Mouse (Mus musculus): Measurements from ENCODE around the gene Lrrc3c.

The Lrrc3c gene

DNA sequence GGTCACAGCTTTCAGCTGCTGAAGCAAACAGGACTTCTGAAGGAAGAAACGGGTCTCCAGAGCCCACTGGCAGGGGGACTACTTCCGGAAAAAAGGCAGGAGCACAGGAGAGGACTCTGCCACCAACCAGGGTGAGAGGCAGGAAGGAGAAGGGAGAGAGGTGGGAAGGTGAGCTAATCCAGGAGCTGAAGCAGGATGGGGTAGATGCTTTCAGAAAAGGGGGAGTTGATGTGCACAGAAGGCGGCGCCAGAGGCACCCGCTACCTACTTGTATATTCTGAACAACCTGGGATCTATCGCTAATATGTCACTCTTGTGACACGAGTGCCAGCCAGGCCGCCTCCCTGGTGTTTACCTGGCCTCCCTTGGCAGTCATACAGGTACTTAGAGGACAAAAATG is at the start of gene Lrrc3c:
Lrrc3c (plus strand) TSS at position 301 of the 400 bp plus-strand sequence.
- no peak for DNase-seq (ENCODE audit: low spot score in 2 of 2)

DNA sequence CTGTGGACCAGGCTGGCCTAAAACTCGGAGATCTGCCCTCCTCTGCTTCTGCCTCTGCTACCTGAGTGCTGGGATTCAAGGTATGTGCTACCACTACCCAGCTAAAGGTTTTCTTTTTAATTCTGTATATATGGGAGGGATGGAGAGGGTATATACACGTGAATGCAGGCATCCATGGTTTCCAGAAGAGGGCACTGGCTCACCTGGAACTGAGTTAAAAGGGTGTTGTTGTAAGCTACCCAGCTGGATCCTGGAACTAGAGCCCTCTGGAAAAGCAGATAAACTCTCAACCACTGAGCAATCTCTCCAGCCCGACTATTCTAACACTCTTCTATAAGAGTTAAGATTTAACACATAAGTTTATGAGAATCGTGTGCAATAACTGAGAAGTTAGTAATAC is 48.7 kb upstream of the Lrrc3c start:
- no peak for DNase-seq (ENCODE audit: low spot score in 2 of 2)

DNA sequence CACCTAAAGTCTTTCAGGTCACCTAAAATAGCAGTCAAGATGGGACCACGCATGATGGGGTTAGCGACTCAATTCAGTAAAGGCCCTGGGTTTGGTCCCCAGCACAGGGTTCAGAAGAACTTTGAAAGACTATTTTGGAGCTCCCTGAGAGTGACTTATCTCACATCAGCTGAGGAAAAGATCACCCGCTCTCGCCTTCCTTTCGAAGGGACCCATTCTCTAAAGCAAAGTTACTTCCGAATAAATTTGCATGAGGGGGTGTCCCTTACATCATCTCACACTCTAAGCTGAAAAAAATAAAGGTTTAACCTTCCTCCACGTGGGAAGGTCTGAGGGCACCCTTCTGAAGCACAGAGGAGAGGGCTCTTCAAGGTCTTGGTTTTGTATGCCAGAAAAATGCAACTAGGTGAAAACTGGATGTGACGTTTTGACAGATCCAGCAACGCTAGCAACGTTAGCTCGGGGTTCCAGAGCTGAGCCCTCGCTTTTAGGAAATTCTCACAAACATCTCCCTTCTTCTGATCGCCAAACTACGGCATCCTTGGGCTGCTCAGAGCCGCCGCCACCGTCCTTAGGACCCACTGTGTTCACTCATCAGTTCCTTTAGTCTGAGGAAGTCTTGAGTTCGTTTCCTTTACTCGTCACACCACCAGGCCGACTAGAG is 47.6 kb upstream of the Lrrc3c start:
- no peak for DNase-seq (ENCODE audit: low spot score in 2 of 2)

DNA sequence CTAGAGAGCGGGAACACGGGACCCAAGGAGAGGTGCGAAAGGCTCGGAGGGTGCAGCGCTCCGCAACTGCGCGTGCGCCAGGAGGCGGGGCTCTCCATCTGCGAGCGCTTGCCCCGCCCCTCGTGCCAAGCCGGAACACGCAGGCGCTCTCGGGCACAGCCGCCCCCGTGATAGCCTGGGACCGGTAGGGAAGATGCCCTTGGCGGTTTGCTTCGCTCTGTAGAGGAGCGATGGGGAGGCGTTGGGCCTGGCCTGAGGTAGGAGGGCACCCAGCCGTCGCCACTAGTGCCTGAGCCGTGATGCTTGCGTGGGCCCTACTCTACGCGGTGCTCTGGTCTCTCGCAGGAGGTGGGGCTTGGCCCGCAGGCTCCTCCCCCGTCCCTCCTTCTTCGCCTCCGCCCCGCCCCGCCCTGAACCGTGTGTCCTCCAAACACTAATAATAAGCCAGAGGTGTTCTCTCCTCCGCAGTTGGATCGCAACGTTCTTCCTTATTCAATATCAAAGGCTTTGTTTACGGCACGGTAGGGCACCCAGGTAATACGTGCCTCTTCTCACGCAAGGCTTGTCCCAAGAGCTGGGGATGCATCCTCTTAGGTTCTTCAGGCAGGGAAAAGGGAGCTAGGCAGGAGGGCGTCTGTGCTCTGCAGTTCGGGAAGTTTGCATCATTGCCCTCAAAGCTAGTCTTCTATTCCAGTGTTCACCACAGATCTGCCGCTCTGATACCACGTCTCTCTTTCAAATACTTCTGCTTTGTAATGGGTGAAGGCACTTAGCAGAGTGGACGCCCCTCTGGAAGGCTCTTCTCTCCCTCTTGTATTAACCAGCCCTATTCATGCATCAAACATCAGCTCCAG is 46.9 kb upstream of the Lrrc3c start, which contains the start of gene Zpbp2:
Zpbp2 (plus strand) TSS at position 123 of the 854 bp plus-strand sequence.
- peak; percentile 93 to 94 for DNase-seq (ENCODE audit: low spot score in 2 of 2)

DNA sequence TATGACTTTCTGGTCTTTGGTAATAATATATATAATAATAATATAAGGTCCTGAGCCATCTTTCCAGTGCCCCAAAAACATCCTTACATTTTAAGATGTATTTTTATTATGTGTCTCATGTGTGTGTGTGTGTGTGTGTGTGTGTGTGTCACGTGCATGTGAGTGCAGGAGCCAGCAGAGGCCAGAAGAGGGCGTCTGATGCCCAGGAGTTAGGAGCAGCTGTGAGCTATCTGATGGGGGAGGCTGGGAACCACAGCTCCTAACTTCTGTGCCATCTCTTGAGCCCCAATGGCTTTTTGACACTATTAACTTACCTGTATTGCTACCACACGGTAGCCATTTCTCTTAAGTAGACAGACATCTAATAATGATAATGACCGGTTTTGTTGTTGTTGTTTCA is 44.1 kb upstream of the Lrrc3c start:
- DNase-seq (ENCODE audit: low spot score in 2 of 2), result no peak

DNA sequence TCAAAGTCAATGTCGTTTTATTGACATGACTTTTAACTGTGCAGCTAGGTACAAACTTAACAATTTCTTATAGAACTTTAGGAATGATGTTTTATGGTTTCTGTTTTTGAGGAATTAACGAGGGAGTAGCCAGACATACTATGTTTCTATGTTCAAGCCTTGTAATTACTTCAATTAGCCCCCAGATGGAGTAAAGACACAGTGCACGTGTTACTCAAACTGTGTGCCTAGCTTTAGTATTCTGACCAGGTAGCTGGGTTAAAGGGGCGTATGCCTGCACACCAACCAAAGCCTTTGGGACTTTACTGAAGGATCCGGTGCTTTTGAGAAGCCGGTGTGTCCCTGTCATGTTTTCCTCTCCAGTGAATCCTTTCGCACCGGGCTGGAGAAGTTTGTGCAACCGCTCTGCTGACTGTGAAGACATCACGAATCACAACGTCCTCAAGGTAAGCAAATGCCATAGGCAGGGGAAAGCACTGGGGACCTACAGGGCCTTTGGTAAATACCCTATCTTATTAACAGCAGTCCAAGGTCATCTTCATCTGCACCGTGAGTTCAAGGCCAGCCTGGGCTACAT is 42.9 kb upstream of the Lrrc3c start:
- DNase-seq (ENCODE audit: low spot score in 2 of 2), result no peak

DNA sequence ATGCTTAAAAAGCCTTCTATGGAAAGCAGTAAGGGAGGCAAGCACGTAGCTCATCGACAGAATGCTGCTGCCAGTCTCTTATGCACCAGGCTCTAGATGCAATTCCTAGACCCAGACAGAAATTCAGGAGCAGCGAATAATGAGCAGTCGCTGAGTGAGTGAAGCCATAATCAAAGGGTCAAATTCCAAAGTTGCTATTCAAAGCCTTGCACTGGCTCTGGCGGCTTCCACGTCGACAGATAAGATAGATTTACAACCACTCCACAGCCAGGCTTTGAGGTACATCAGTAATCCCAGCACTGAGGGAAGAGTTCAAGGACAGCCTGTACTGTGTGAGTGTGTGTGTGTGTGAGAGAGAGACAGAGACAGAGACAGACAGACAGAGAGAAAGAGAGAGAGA is 37.1 kb upstream of the Lrrc3c start:
- DNase-seq (ENCODE audit: low spot score in 2 of 2), result no peak

DNA sequence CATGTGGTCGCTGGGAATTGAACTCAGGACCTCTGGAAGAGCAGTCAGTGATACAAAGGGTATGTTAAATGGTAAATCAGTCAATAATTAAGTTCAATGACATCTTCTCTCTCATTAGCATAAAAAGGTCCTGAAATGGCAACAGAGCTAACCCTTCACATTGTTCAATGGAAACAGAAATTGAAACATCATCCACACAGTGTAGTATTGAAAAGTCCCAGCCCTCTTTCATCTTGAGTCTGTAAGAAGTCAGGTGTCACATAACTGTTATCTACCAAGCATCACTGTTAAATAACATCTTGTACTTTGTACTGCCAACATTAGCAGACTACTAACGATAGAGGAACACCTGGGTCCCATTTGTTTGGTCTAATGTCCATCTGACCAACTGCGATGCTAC is 35.1 kb upstream of the Lrrc3c start:
- DNase-seq (ENCODE audit: low spot score in 2 of 2), result no peak

DNA sequence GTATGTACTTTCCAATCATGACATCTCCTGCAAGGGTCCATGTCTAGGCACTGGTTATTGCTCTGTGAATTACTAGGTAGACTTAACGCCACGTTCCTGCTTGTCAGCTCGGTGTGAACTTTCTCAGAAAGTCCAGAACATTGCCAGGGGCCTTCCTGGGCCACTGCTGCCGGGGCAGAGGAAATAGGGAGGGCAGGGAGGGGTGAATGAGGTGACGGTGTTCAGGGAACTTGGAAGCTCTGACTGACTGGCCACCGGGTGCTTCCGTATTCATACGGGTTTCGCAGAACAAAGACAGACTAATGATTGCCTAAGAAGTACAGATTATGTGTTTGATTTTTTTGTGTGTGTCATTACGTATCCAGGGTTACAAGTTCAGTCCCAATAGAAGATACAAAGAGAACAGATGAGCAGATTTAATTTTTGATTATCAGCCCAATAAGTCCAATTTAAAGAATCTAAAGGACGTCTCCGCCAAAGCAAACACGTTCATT is 34.1 kb upstream of the Lrrc3c start:
- no peak for DNase-seq (ENCODE audit: low spot score in 2 of 2)

DNA sequence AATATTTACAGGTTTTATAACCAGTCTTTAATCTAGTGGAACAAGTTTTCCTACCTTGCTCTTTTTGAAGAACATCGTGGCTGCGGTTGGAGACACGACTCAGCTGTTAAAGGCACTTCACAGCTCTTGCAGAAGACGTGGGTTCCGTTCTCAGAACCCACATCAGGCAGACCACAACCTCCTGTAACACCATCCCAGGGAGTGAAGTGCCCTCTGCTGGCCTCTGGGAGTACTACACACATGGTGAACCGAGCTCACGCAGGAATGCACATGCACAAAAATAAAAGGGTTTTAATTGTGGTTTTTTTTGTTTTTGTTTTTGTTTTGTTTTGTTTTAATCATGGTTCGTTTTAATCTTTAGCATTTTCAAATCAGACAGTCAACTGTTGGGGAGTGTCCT is 29.8 kb upstream of the Lrrc3c start:
- no peak for DNase-seq (ENCODE audit: low spot score in 2 of 2)

DNA sequence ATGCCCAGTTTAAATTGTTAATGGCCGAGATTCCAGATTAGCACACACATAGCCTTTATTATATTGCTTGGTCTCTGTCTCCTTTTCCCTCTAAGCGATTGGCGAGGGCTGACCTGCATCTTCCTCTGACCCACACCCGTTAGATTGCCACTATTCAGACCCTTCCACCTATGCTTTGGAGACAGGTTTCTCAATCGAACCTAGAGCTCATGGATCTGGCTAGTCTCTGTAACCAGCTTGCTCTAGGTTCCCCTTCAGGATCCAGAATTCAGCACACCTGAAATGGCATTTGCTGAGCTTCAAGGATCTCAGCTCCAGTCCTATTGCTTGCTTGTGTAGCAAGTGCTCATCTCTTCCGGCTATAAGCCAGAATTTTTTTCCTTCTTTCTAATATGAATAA is 28.6 kb upstream of the Lrrc3c start:
- DNase-seq (ENCODE audit: low spot score in 2 of 2), result no peak

DNA sequence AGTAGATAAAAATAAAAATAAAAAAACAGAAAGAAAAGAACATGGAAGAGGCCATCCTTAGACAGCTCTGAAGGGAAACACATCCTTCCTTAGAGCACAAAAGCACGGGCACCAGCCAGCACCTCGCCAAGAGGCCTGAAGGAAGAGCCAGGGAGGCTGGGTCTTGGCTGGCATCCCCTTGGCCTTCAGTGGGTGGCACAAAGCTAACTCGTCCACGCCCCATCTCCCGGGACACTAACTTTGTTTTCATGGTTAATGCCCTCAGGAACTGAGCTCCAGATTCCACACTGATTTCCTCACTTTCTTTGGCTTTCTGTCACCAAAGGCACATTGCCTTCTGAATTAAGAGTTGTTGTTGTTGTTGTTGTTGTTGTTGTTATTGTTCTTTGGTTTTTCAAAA is 20.3 kb upstream of the Lrrc3c start:
- no peak for DNase-seq (ENCODE audit: low spot score in 2 of 2)

DNA sequence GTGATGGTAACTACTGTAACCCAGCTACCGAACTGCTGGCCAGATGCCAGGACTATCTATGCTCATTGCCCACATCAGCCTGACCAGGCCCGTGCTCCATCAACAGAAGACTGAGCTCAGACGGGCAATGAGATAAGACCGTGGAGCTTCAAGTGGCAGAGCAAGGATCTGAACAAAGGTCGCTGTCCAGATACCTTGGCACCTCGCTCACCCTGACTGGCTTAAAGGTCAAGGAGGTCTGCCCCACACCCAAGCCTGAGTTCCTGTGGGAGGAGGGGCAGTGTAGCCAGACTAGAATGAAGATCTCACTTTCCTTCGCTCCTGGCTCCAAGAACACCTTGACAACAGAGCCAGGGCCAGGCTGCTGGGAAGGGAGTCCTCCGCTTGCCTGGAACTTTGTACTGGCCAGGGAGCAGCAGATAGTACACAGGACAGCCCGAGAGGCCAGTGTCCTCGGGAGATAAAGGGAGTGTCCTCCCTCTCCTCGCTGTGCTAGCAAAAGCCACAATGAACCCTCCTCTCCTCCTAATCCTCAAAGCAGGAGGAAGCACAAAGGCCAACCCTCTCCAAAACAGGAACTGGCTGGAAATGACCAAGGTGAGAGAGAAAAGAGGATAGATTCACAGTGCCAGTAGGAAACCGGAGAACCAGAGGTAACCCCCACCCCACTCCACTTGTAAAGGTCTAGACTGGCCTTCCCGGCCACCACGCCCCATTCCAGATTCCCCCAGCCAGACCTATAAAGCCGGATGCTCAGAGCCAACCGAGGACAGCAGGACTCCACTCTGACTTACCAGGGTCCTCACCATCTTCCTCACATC is 17.6 kb upstream of the Lrrc3c start:
- no peak for DNase-seq (ENCODE audit: low spot score in 2 of 2)

DNA sequence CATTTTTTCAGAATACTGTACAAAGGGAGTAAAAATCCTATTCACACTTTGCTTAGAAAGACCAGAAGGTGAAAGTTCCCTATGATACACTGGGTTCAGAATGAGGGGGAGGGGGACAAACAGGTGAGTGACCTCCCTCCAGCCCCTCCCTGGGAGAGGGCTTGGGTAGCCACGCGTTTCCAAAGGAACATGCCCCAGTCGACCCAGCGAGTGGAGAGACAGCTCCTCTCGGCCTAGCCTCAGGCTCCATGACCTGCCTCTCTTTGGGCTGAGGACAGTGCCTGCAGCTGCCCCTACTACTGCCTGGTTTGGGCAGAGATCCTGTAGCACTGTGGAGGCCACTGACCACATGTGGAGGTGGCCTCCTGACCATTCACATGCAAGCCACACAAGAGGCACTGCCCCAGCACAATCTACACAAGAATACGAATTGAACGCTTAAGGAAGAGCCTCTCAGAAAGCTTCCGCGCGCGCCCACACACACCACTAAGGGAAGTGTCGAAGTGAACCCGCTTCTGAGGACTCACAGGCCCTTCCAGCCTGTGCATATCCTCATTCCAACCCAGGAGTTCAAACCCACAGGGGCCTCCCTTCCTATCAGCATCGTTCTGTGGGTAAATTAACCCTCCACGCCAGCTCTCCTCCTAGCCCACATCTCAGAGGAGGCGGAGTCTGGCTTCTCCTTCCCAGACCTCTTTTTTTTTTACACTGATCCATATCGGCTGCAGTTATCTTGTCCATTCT is 16.6 kb upstream of the Lrrc3c start:
- no peak for DNase-seq (ENCODE audit: low spot score in 2 of 2)

DNA sequence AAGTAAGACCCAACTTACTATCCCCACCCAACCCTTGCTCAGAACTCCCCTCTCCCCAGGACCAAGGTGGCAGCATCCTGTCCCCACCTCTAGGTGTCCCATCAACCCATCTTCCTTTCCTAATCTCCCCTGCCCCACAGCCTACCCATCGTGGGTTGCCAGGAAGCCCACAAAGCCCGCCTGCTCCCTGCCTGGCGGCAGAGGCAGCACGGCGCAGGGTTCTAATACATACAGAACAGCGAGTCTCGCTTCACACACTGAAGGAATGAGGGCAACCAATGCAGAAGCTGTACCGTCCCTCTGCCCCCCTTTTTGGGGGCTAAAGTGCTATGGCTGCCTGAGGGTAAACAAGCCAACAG is 16.1 kb upstream of the Lrrc3c start:
- DNase-seq (ENCODE audit: low spot score in 2 of 2), result no peak

DNA sequence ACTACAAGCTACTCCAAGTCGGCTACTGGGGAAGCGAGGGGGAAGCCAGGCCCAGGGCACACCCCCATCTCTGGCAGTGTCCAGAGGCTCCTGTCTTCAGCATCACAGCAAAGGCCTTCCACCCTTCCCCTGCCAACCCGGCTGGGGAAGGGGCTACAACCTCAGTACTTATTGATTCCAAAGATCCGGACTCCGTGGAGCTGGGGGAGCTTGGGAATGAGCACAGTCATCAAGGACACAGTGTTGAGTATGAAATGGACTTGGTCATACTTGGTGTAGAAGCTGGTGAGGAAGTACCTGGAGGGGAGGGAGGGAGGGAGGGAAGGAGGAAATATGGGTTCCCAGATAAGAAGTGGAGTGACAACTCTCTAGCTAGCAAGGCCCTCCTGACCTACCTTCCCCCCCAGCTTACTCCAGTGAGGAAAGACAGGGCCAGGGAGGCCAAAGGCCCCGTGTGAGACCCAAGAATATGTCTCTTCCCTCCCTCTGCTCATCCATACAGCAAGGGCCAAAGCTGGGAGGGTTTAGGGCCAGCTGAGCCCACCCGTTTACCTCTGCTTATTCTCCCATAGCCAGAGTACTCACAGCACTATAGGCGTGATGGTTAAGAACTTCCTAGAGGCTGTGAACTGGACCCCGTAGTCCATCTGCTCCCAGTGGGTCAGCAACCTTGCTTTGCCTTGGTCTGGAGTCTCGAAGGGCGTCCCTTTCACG is 15.4 kb upstream of the Lrrc3c start:
- no peak for DNase-seq (ENCODE audit: low spot score in 2 of 2)

DNA sequence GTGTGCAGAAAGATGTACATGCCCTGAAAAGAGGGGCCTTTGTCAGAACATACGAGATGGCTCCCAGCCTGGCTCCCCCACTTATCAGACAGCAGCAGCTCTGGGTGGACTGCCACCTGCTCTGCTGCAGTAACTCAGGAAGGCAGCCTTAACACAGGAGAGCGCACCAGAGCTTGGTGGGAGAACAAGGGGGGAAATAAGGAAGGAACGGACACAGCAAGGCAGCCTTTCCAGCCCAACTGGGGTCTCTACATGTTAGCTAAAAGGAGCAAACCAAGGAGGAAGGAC is 14.9 kb upstream of the Lrrc3c start:
- no peak for DNase-seq (ENCODE audit: low spot score in 2 of 2)

DNA sequence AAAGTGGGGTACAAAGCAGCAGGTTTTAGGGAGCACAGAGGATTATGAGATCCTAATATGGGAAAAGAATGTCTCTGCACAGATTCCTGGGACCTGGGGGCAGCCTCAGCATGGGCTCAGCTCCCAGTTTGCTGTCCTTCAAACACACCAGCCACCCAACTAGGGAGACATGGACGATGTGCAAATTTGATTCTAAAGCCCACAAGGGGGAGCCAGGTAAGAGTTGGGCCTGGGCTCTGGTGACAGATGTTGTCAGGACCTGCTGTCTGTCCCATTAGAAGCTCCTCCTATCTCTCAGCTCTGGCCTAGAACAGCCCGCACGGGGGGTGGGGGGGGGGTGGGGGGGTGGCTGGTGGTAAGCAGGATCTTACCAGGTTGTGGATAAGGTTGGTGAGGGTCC is 14.5 kb upstream of the Lrrc3c start:
- no peak for DNase-seq (ENCODE audit: low spot score in 2 of 2)

DNA sequence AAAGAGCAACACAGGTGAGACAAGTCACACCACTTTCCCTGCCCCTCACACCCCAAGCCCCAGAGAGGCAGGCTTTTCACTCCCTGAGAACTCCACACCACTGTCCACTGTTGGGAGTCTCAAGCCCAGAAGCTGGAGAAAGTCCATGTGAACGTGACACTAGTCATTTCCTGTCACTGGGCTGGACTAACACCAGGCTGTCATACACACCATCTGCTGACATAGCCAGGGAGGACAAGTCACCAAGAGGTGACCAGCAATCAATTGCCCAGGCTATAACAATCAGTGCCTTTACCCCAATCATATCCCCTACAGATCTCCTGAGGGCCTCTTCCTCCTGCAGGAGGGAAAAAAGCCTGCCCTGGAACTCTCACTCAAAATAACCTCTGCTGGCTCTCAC is 13.9 kb upstream of the Lrrc3c start:
- DNase-seq (ENCODE audit: low spot score in 2 of 2), result no peak

DNA sequence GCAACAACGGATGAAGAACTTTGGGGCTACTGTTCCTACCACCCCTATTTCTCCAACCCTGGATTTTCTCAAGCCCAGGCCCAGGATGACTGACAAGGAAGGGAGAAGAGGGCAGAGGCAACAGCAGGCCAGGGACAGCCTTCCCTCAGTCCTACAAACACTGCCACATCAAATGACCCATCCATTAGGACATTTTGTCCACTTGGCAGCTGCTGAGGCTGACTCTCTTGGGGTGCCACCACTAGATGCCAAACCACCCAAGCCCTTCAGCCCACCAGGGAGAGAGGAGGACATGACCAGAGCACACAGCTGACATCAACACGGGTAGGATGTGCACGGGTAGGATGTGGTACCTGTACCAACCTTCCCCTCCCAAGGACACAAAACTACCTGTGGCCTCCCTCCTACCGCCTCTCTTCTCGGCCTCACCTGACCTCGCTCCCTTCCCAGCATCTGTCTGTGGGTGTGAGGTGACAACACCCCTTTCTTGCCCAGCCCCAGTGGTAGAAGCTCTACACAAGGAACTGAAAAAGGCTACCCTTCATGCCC is 13.4 kb upstream of the Lrrc3c start:
- no peak for DNase-seq (ENCODE audit: low spot score in 2 of 2)
